Mouse (Mus musculus) heart, embryonic 13.5 days (tissue): ENCODE results near the gene Atf7. TPM values are rescaled to one million over a fixed set of nuclear protein-coding genes. Genes with fewer than 3 reads are reported as not detected.

Experiments used
- ATAC-seq: fragments of 200-750 bp; cut with Nextera tagmentation; 2 replicates; pipeline ENCODE4 v1.8.0; 2017; ENCODE audit warnings: moderate TSS enrichment; ENCODE audit not compliant: insufficient number of reproducible peaks, low FRiP score, low TSS enrichment; ENCODE audit errors: extremely low read depth
- H3K27ac ChIP-seq: fragments of 300-500 bp; sonication (generic); replicated peaks from 2 replicates; pipeline ENCODE4 v1.5.1; 2015; ENCODE audit warnings: moderate library complexity, mild to moderate bottlenecking, inconsistent platforms
- H3K27me3 ChIP-seq: fragments of 300-500 bp; sonication (generic); replicated peaks from 2 replicates; pipeline ENCODE4 v1.6.1; 2015; ENCODE audit warnings: mild to moderate bottlenecking, inconsistent platforms
- H3K36me3 ChIP-seq: fragments of 300-500 bp; sonication (generic); 2 replicates; pipeline ENCODE4 v1.6.1; 2015; ENCODE audit warnings: mild to moderate bottlenecking, inconsistent platforms
- H3K4me1 ChIP-seq: fragments of 300-500 bp; sonication (generic); 2 replicates; pipeline ENCODE4 v1.6.1; 2015; ENCODE audit warnings: inconsistent platforms
- H3K4me2 ChIP-seq: fragments of 300-500 bp; sonication (generic); 2 replicates; pipeline ENCODE4 v1.6.1; 2015; ENCODE audit warnings: inconsistent platforms, mild to moderate bottlenecking, moderate library complexity
- H3K4me3 ChIP-seq: fragments of 300-500 bp; sonication (generic); 2 replicates; pipeline ENCODE4 v1.5.1; 2015; ENCODE audit warnings: moderate library complexity, mild to moderate bottlenecking, inconsistent platforms
- H3K9ac ChIP-seq: fragments of 300-500 bp; sonication (generic); 2 replicates; pipeline ENCODE4 v1.6.1; 2015; ENCODE audit warnings: inconsistent platforms, mild to moderate bottlenecking, moderate library complexity
- H3K9me3 ChIP-seq: fragments of 300-500 bp; sonication (generic); 2 replicates; pipeline ENCODE4 v1.6.1; 2016; ENCODE audit warnings: inconsistent platforms
- WGBS: fragments of 180-500 bp; shearing (Covaris S2); methylation state at CpG from one replicate; pipeline ENCODE4 v1.1.7; 2015; ENCODE audit warnings: mixed read lengths; 5-methylcytosine and 5-hydroxymethylcytosine counted together
- polyA plus RNA-seq: library from polyadenylated mRNA; unstranded; fragments of >200 nt; fragmentation: Nextera tagmentation; extraction: Ambion mirVana; gene quantifications from 2 replicates; pipeline ENCODE4 v1.2.1, GENCODE M21; 2015

The Atf7 gene
- polyA plus RNA-seq, 1 experiment from 2014 or later: 25.1 TPM

DNA sequence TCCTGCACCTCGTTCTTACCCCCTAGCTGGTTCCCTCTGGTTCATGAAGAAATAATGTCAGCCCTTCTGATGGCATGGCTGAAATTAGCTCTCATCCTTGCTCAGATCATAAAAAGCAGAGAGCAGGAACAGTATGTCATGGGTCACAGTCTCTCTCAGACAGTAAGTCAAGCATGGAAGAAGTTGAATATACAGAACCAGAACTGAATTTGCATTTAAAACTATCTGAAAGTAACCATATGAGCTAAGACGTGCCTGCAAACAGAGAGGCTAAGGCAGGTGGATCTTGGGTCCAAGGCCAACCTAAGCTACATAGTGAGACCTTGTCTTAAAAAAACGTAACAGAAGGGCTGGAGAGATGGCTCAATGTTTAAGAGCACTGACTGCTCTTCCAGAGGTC, 112.3 kb downstream of the Atf7 start:
- peak overlapping the region; percentile 28; the same call in 1 of the 2 replicates for H3K9ac ChIP-seq
- no peak overlapping the region for H3K4me2 ChIP-seq

GRCm38 (mm10) chr15:102512471-102512870, 112.8 kb downstream of the Atf7 start:
- ATAC-seq: no peak
- H3K9me3 ChIP-seq: no peaks in the 10 kb centered on the region
- H3K27me3 ChIP-seq: no peaks in the 10 kb centered on the region
- peaks cover 48% of the 10 kb centered on the region for H3K4me1 ChIP-seq
- H3K4me3 ChIP-seq: no peak overlapping the region
- peaks cover 3% of the 10 kb centered on the region; the same call in 1 of the 2 replicates for H3K36me3 ChIP-seq
- no peak overlapping the region for H3K4me2 ChIP-seq
- no peak overlapping the region; the same call in 1 of the 2 replicates for H3K9ac ChIP-seq
- H3K27ac ChIP-seq: no peak overlapping the region

More for the DNA sequence above, 112.3 kb downstream of the Atf7 start:
- WGBS: 76% methylated on average over 3 of the region's 3 CpGs
- no peak overlapping the region for H3K4me3 ChIP-seq
- no peak overlapping the region for H3K27ac ChIP-seq
- H3K9me3 ChIP-seq: no peaks in the 10 kb centered on the region
- no peaks in the 10 kb centered on the region for H3K27me3 ChIP-seq
- H3K36me3 ChIP-seq: no peaks in the 10 kb centered on the region
- peaks cover 48% of the 10 kb centered on the region for H3K4me1 ChIP-seq
- no peak for ATAC-seq

GRCm38 (mm10) chr15:102512010-102512409, 113.3 kb downstream of the Atf7 start:
- Histone ChIP-seq H3K4me3 (no peak overlapping the region), H3K4me1 (peaks cover 48% of the 10 kb centered on the region), H3K4me2 (0 out of 2 replicates have a peak overlapping the region, but pooled peaks have one; percentile 79), H3K9ac (peak overlapping the region; percentile 82), H3K27me3 (no peaks in the 10 kb centered on the region), H3K36me3 (peaks cover 6% of the 10 kb centered on the region; the same call in 1 of the 2 replicates), H3K27ac (no peak overlapping the region), H3K9me3 (no peaks in the 10 kb centered on the region)
- 41% methylated on average over 5 of the region's 5 CpGs for WGBS
- no peak for ATAC-seq

GRCm38 (mm10) chr15:102511285-102511833, 113.9 kb downstream of the Atf7 start:
- peak overlapping the region; percentile 62 for H3K4me3 ChIP-seq
- H3K4me1 ChIP-seq: peaks cover 47% of the 10 kb centered on the region
- peak overlapping the region; percentile 82 for H3K9ac ChIP-seq
- WGBS: 17% methylated on average over 6 of the region's 6 CpGs
- no peak for ATAC-seq
- H3K4me2 ChIP-seq: peak overlapping the region; percentile 79
- peak overlapping the region; percentile 79 for H3K27ac ChIP-seq
- H3K36me3 ChIP-seq: peaks cover 6% of the 10 kb centered on the region; the same call in 1 of the 2 replicates
- no peaks in the 10 kb centered on the region for H3K27me3 ChIP-seq
- H3K9me3 ChIP-seq: no peaks in the 10 kb centered on the region

DNA sequence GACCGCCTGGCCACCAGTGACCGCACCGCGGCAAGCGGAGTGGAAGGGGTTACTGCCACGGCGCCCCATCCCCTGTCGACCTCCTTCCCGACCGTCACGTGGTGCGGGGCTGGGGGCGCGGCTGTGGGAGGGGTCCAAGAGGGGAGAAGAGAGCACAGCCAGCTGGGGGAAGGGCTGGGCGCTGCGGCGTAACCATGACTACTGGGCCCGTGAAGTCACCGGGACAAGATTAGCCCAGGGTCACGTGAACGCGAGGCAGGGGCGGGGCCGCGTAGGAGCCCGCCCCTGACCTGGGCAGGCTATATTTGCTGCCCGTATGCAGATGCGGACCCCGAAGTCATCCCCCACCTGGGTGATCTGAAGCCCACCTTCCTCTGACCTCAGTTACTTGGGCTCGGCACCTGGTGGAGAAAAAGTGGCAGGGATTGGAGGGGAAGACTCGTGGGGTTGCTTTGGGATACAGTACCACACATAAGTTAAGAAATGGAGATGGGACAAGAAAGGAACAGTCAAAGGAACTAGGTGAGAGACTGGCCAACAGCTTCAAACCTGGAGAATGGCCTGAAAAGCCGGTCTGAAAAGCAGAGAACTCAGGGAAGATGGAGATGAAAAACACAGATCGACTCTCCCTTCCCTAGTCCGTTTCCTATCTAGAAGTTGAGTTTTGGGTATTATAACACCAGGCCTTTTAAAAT, 114.5 kb downstream of the Atf7 start:
- Histone ChIP-seq H3K27ac (peak overlapping the region; percentile 79), H3K9ac (peak overlapping the region; percentile 82), H3K4me3 (peak overlapping the region; percentile 62), H3K9me3 (no peaks in the 10 kb centered on the region), H3K27me3 (no peaks in the 10 kb centered on the region), H3K36me3 (peaks cover 6% of the 10 kb centered on the region; the same call in 1 of the 2 replicates), H3K4me1 (peaks cover 47% of the 10 kb centered on the region), H3K4me2 (peak overlapping the region; percentile 79)
- 3% methylated on average over 34 of the region's 34 CpGs for WGBS
- ATAC-seq: peak; percentile 95

DNA sequence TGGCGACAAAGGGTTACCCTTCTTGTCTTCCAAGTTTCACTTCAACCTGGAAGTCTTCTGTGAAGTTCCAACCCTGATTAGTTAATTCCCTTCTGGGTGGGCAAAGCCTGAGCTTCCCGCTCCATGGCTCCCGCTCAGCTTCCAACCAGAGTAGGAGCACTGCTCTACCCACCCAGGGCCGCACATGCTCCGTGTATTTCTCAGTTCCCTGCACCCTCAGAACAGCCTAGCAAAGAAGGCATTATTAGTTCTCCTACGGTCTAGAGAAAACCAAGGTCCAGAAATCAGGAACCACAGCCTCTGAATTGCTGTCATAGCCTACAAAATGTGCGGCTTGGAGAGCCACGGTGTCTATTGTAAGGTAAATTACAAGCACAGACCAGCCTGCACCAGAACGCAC, 115.2 kb downstream of the Atf7 start:
- peak overlapping the region; percentile 79 for H3K27ac ChIP-seq
- peaks cover 9% of the 10 kb centered on the region for H3K36me3 ChIP-seq
- H3K4me3 ChIP-seq: peak overlapping the region; percentile 62
- H3K9ac ChIP-seq: peak overlapping the region; percentile 82
- peak overlapping the region; percentile 79 for H3K4me2 ChIP-seq
- peaks cover 47% of the 10 kb centered on the region for H3K4me1 ChIP-seq
- WGBS: 5% methylated on average over 9 of the region's 9 CpGs
- no peaks in the 10 kb centered on the region for H3K27me3 ChIP-seq
- no peaks in the 10 kb centered on the region for H3K9me3 ChIP-seq
- ATAC-seq: no peak

- WGBS: 80% methylated on average over 3 of the region's 3 CpGs
- H3K27ac ChIP-seq: no peak overlapping the region
These were observed 116.9 kb downstream of the Atf7 start for GRCm38 (mm10) chr15:102508336-102508735.

GRCm38 (mm10) chr15:102507561-102507960, 117.7 kb downstream of the Atf7 start:
- no peak overlapping the region for H3K4me3 ChIP-seq
- H3K9me3 ChIP-seq: no peaks in the 10 kb centered on the region
- no peak for ATAC-seq
- peaks cover 48% of the 10 kb centered on the region for H3K4me1 ChIP-seq
- no peaks in the 10 kb centered on the region for H3K27me3 ChIP-seq
- peaks cover 34% of the 10 kb centered on the region for H3K36me3 ChIP-seq
- no peak overlapping the region for H3K9ac ChIP-seq
- H3K27ac ChIP-seq: no peak overlapping the region
- H3K4me2 ChIP-seq: no peak overlapping the region

More at GRCm38 (mm10) chr15:102508336-102508735, 116.9 kb downstream of the Atf7 start:
- Histone ChIP-seq H3K4me2 (no peak overlapping the region), H3K27me3 (no peaks in the 10 kb centered on the region), H3K9ac (no peak overlapping the region), H3K4me1 (peaks cover 50% of the 10 kb centered on the region), H3K36me3 (peaks cover 26% of the 10 kb centered on the region), H3K4me3 (no peak overlapping the region), H3K9me3 (no peaks in the 10 kb centered on the region)
- ATAC-seq: no peak

GRCm38 (mm10) chr15:102506864-102507263, 118.4 kb downstream of the Atf7 start:
- peaks cover 41% of the 10 kb centered on the region for H3K36me3 ChIP-seq
- H3K4me1 ChIP-seq: peaks cover 41% of the 10 kb centered on the region
- no peaks in the 10 kb centered on the region for H3K9me3 ChIP-seq
- no peak overlapping the region for H3K9ac ChIP-seq
- no peak overlapping the region; the same call in 1 of the 2 replicates for H3K27ac ChIP-seq
- ATAC-seq: no peak
- H3K4me2 ChIP-seq: no peak overlapping the region
- H3K27me3 ChIP-seq: no peaks in the 10 kb centered on the region
- no peak overlapping the region for H3K4me3 ChIP-seq
- WGBS: 90% methylated on average over 1 of the region's 1 CpGs

DNA sequence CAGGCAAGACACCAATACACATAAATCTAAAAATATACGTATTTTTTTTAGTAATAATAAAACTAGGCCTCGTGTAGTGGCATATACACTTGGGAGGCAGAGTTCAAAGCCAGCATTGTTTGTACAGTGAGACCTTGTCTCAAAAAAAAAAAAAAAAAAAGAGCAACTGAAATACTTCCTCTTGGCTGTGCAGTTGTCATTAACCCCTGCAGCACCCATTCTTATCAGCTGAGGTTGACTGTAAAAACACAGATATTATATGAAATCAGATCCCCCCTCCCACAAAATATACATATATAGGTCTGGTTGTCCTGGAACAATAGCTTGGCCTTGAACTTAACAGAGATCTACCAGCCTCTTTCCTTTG, 118.8 kb downstream of the Atf7 start:
- H3K4me3 ChIP-seq: no peak overlapping the region
- no peaks in the 10 kb centered on the region for H3K27me3 ChIP-seq
- H3K4me1 ChIP-seq: peaks cover 37% of the 10 kb centered on the region
- H3K36me3 ChIP-seq: peaks cover 45% of the 10 kb centered on the region
- H3K4me2 ChIP-seq: no peak overlapping the region
- no peak overlapping the region for H3K9ac ChIP-seq
- no peak overlapping the region; the same call in 1 of the 2 replicates for H3K27ac ChIP-seq
- 43% methylated on average over 2 of the region's 2 CpGs for WGBS
- no peaks in the 10 kb centered on the region for H3K9me3 ChIP-seq
- ATAC-seq: no peak

DNA sequence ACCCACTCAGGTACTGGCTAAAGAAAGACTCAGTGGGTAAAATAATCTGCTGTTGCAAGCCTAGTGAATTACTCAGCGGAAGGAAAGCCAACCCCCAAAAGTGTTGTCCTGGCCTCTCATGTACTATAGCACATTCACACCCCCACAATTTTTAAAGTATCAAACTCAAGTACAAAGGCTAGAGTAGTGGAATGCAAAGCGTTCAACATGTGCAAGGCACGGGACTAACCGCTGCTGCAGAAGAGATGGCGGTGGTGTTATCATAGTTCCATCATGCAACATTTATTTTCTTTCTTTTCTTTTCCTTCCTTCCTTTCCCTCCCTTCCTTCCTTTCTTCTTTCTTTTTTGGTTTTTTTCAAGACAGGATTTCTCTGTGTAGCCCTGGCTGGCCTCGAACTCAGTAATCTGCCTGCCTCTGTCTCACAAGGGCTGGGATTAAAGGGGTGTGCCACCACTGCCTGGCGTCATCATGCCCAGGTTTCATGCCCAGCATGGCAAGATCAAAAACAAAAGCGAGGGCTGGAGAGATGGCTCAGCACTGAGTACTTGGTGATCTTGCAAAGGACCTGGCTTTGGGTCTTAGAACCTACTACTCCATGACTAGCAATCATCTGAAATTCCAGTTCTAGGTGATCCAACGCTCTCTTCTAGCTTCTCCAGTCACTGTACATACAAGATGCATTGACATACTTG, 119.3 kb downstream of the Atf7 start:
- Histone ChIP-seq H3K9me3 (no peaks in the 10 kb centered on the region), H3K27me3 (no peaks in the 10 kb centered on the region), H3K36me3 (peaks cover 50% of the 10 kb centered on the region), H3K9ac (no peak overlapping the region), H3K27ac (peak overlapping the region; percentile 48; the same call in 1 of the 2 replicates), H3K4me3 (no peak overlapping the region), H3K4me1 (peaks cover 32% of the 10 kb centered on the region), H3K4me2 (no peak overlapping the region)
- ATAC-seq: no peak
- WGBS: 68% methylated on average over 9 of the region's 9 CpGs
